Mouse (Mus musculus) kidney, embryonic 14.5 days (tissue): ENCODE results near the gene Tanc1. TPM values are rescaled to one million over a fixed set of nuclear protein-coding genes. Genes with fewer than 3 reads are reported as not detected.

ENCODE experiments used
- ATAC-seq: fragments of 200-750 bp; cut with Nextera tagmentation; 2 replicates; pipeline ENCODE4 v1.8.0; 2017; ENCODE audit warnings: moderate number of reproducible peaks, mild to moderate bottlenecking, moderate TSS enrichment, moderate library complexity; ENCODE audit not compliant: low FRiP score, low TSS enrichment
- H3K27ac ChIP-seq: fragments of 300-500 bp; sonication (generic); 2 replicates; pipeline ENCODE4 v1.5.1; 2014; ENCODE audit warnings: low read depth, mild to moderate bottlenecking, low read length, moderate library complexity, mixed read lengths
- H3K27me3 ChIP-seq: fragments of 300-500 bp; sonication (generic); 2 replicates; pipeline ENCODE4 v1.6.1; 2014; ENCODE audit warnings: mild to moderate bottlenecking, low read length; ENCODE audit not compliant: control insufficient read depth, insufficient read depth
- H3K36me3 ChIP-seq: fragments of 300-500 bp; sonication (generic); 2 replicates; pipeline ENCODE4 v1.6.1; 2014; ENCODE audit warnings: low read length, mixed read lengths; ENCODE audit not compliant: control insufficient read depth, insufficient read depth
- H3K4me1 ChIP-seq: fragments of 300-500 bp; sonication (generic); 2 replicates; pipeline ENCODE4 v1.6.1; 2014; ENCODE audit warnings: low read length, mixed read lengths; ENCODE audit not compliant: control insufficient read depth, insufficient read depth
- H3K4me2 ChIP-seq: fragments of 300-500 bp; sonication (generic); replicated peaks from 2 replicates; pipeline ENCODE4 v1.6.1; 2014; ENCODE audit warnings: low read depth, mild to moderate bottlenecking, low read length
- H3K4me3 ChIP-seq: fragments of 300-500 bp; sonication (generic); 2 replicates; pipeline ENCODE4 v1.5.1; 2014; ENCODE audit warnings: mild to moderate bottlenecking, low read length
- H3K9ac ChIP-seq: fragments of 300-500 bp; sonication (generic); 2 replicates; pipeline ENCODE4 v1.6.1; 2014; ENCODE audit warnings: low read depth, mild to moderate bottlenecking, low read length, moderate library complexity
- H3K9me3 ChIP-seq: fragments of 300-500 bp; sonication (generic); 2 replicates; pipeline ENCODE4 v1.6.1; 2016; ENCODE audit warnings: low read length; ENCODE audit not compliant: control insufficient read depth
- WGBS: fragments of 180-500 bp; shearing (Covaris S2); extraction: QIAGEN DNeasy Blood & Tissue Kit; methylation state at CpG from one replicate; pipeline ENCODE4 v1.1.7; 2014; 5-methylcytosine and 5-hydroxymethylcytosine counted together
- polyA plus RNA-seq: library from polyadenylated mRNA; unstranded; fragments of >200 nt; fragmentation: Nextera tagmentation; extraction: Ambion mirVana; gene quantifications from 2 replicates; pipeline ENCODE4 v1.2.1, GENCODE M21; 2014

Tanc1 gene
- polyA plus RNA-seq, 1 experiment from 2014 or later, result 43.8 TPM

- H3K4me2 ChIP-seq, result no peak overlapping the region
- ATAC-seq, result peak; percentile 51
- WGBS, result 9% methylated on average over 6 of the region's 6 CpGs
- H3K36me3 ChIP-seq, result no peaks in the 10 kb centered on the region
- H3K4me1 ChIP-seq, result peaks cover 72% of the 10 kb centered on the region
- H3K27ac ChIP-seq, result peak overlapping the region; percentile 76
- no peak overlapping the region for H3K4me3 ChIP-seq
- H3K9ac ChIP-seq, result no peak overlapping the region
- no peaks in the 10 kb centered on the region for H3K9me3 ChIP-seq
- no peaks in the 10 kb centered on the region for H3K27me3 ChIP-seq
Measured at GRCm38 (mm10) chr2:59676442-59676841, 64.6 kb downstream of the Tanc1 start.

DNA sequence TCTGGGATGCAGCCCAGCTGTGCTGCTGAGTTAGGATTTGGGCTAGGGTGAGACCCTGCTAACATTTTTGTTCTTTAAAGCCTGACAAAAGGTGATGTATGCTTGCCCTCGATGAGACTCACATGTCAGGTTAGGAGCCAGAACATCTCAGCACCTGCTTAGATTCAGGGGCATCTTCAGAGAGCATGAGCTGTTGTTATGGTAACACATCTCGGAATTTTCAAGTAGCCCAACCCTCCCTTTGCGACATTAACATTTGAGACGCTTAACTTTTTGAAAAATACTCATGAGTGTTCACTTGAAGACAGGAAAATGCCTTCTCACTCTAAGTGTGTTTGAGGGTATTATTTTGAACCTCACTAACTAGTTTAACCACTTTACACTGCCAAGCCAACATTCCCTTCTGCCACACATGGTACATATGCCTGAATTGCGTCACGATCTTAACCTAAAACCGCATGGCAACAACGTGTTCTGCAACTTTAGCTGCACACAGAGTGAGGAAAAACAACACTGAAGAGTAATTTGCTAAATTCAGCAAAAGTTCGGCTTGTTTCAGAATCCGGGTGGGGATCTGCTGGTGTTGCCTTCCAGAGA lies 67.7 kb downstream of the Tanc1 start:
- ATAC-seq, result no peak
- H3K9me3 ChIP-seq, result no peaks in the 10 kb centered on the region
- H3K4me3 ChIP-seq, result no peak overlapping the region
- no peaks in the 10 kb centered on the region for H3K27me3 ChIP-seq
- no peaks in the 10 kb centered on the region for H3K36me3 ChIP-seq
- no peak overlapping the region for H3K4me2 ChIP-seq
- WGBS, result 86% methylated on average over 10 of the region's 10 CpGs
- peaks cover 66% of the 10 kb centered on the region for H3K4me1 ChIP-seq
- H3K9ac ChIP-seq, result no peak overlapping the region
- H3K27ac ChIP-seq, result no peak overlapping the region

- H3K4me1 ChIP-seq, result peaks cover 59% of the 10 kb centered on the region
- H3K27ac ChIP-seq, result no peak overlapping the region
- no peak for ATAC-seq
- H3K4me2 ChIP-seq, result no peak overlapping the region
- no peaks in the 10 kb centered on the region for H3K27me3 ChIP-seq
- H3K9me3 ChIP-seq, result no peaks in the 10 kb centered on the region
- 61% methylated on average over 5 of the region's 5 CpGs for WGBS
- H3K4me3 ChIP-seq, result no peak overlapping the region
- no peak overlapping the region for H3K9ac ChIP-seq
- H3K36me3 ChIP-seq, result no peaks in the 10 kb centered on the region
Measured at GRCm38 (mm10) chr2:59680736-59681135, 68.9 kb downstream of the Tanc1 start.

- 91% methylated on average over 4 of the region's 4 CpGs for WGBS
- peaks cover 55% of the 10 kb centered on the region for H3K4me1 ChIP-seq
- ATAC-seq, result no peak
- H3K4me2 ChIP-seq, result no peak overlapping the region
- no peak overlapping the region for H3K4me3 ChIP-seq
- no peaks in the 10 kb centered on the region for H3K36me3 ChIP-seq
- H3K9ac ChIP-seq, result no peak overlapping the region
- H3K27me3 ChIP-seq, result no peaks in the 10 kb centered on the region
- H3K9me3 ChIP-seq, result no peaks in the 10 kb centered on the region
- no peak overlapping the region for H3K27ac ChIP-seq
Measured at GRCm38 (mm10) chr2:59681181-59681580, 69.3 kb downstream of the Tanc1 start.

DNA sequence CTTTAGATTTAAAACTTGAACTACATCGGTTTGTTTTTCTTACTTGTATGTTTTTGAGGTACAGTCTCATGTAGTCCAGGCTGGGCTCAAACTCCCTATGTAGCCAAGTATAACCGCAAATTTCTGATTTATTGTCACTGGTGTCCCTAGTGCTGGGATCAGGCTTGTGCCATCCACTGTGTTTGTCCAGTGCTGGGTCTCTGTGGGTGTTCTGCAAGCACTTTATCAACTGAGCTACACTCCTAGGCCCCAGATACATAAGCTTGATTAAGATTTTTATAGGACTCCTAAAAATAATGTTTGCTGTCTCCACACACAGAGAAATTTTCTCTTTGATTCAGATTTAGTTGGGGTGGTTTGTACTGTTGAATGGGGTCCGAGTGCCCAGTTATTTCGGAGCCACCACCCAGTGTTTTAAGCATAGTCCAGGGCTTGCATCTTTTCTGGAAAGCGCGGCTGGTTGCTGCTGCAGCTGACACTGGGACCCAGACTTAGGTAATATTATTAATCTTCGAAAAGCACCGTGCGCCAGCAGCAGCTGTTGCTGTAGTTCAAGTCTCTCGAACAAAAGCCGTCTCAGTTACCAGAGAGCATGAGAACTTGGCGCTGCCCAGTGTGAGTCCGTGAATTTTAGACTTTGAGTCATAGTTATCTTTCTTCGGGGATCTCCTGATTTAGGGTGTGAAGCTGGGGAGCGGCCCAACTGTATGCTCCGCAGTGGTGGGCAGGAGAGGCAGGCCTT lies 73.2 kb downstream of the Tanc1 start:
- Histone ChIP-seq H3K4me1 (peaks cover 32% of the 10 kb centered on the region), H3K9me3 (no peaks in the 10 kb centered on the region), H3K4me3 (no peak overlapping the region), H3K4me2 (no peak overlapping the region), H3K36me3 (no peaks in the 10 kb centered on the region), H3K27me3 (no peaks in the 10 kb centered on the region), H3K27ac (no peak overlapping the region), H3K9ac (no peak overlapping the region)
- 78% methylated on average over 16 of the region's 16 CpGs for WGBS
- ATAC-seq, result no peak

- WGBS, result 97% methylated on average over 4 of the region's 4 CpGs
- ATAC-seq, result no peak
- Histone ChIP-seq H3K27ac (no peak overlapping the region), H3K9me3 (no peaks in the 10 kb centered on the region), H3K27me3 (no peaks in the 10 kb centered on the region), H3K9ac (no peak overlapping the region), H3K4me3 (no peak overlapping the region), H3K4me1 (peaks cover 28% of the 10 kb centered on the region), H3K4me2 (no peak overlapping the region), H3K36me3 (no peaks in the 10 kb centered on the region)
Measured at GRCm38 (mm10) chr2:59685606-59685950, 73.7 kb downstream of the Tanc1 start.

DNA sequence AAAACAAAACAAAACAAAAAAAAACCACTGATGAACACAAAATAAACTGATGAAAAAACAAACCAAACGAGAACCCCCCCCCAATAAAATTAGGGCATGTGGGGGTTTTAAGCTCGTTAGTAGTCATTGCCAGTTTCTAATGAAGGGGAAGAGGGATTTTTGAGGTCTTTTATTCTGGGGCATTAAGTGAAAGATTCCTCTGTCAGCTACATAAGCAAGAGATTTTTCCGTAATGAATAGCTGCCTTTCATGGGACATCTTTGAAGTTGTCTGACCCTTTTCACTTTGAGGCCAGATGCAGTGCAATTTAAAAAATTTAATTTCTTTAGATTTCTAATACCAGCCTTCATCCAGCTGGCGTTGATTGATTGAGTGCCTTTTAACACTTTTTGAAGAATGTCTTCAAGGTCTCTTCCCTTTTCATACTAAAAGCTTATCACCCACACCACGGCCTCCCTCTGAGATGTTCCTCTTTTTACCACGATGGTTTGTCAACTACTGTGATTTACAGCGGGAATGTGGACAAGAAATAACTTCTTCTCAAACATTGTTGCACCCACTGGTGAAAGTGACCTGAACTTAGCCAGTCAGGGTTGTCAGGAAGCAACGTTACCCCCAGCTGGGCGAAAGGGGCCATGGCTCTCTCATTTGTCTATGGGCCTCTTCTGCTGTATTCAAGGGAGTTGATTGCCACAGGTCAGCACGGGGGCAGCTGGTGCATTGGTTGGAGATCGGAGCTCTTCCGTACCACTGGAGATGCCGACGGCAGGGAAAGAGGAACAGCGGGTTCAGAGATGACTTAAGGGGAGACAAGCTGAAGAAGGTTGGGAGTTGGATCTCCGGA lies 76.6 kb downstream of the Tanc1 start:
- H3K36me3 ChIP-seq, result no peaks in the 10 kb centered on the region
- no peak overlapping the region for H3K4me3 ChIP-seq
- H3K4me1 ChIP-seq, result peaks cover 19% of the 10 kb centered on the region
- H3K27ac ChIP-seq, result no peak overlapping the region
- H3K27me3 ChIP-seq, result no peaks in the 10 kb centered on the region
- 66% methylated on average over 16 of the region's 16 CpGs for WGBS
- no peak for ATAC-seq
- no peak overlapping the region for H3K9ac ChIP-seq
- H3K9me3 ChIP-seq, result no peaks in the 10 kb centered on the region
- H3K4me2 ChIP-seq, result no peak overlapping the region

DNA sequence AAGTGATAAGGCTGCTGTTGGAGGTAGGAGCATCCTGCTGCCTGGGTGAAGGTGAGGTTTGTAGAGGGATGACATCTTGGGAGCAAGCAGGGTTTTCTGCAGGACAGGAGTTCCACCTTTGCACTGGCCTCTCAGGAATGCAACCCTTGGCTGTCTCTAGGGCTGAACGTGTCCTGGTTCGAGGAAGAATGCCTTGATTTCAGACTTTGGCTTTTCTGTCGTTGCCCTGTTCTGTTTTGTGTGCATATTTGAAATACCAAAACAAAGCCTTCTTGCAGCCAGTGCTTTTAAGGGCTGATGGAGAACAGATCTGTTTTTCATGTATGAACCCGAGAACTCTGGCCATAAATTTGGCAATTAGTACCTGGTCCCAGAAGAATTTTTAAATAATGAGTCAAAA lies 79.3 kb downstream of the Tanc1 start:
- no peak overlapping the region for H3K4me2 ChIP-seq
- peaks cover 13% of the 10 kb centered on the region for H3K4me1 ChIP-seq
- no peak for ATAC-seq
- H3K27me3 ChIP-seq, result no peaks in the 10 kb centered on the region
- WGBS, result 33% methylated on average over 4 of the region's 4 CpGs
- no peak overlapping the region for H3K9ac ChIP-seq
- no peaks in the 10 kb centered on the region for H3K36me3 ChIP-seq
- H3K4me3 ChIP-seq, result no peak overlapping the region
- no peaks in the 10 kb centered on the region for H3K9me3 ChIP-seq
- peak overlapping the region; percentile 38; the same call in 1 of the 2 replicates for H3K27ac ChIP-seq

GRCm38 (mm10) chr2:59693473-59693872 lies 81.6 kb downstream of the Tanc1 start:
- no peaks in the 10 kb centered on the region for H3K27me3 ChIP-seq
- no peak overlapping the region for H3K4me2 ChIP-seq
- H3K4me3 ChIP-seq, result no peak overlapping the region
- no peak for ATAC-seq
- no peak overlapping the region for H3K27ac ChIP-seq
- no peak overlapping the region for H3K9ac ChIP-seq
- no peaks in the 10 kb centered on the region for H3K36me3 ChIP-seq
- peaks cover 22% of the 10 kb centered on the region for H3K4me1 ChIP-seq
- no peaks in the 10 kb centered on the region for H3K9me3 ChIP-seq
- WGBS, result 72% methylated on average over 5 of the region's 5 CpGs
